Mouse (Mus musculus) stomach, postnatal 0 days (tissue): ENCODE measurements around the gene Apoc3.

ENCODE experiments used
- CTCF ChIP-seq: IDR thresholded peaks from 2 replicates; pipeline ENCODE4 v1.5.1; 2016; ENCODE audit warnings: antibody characterized with exemption, low read depth, mild to moderate bottlenecking, moderate library complexity
- EP300 ChIP-seq: optimal IDR thresholded peaks from 2 replicates; pipeline ENCODE3; 2016; ENCODE audit warnings: antibody characterized with exemption

DNA sequence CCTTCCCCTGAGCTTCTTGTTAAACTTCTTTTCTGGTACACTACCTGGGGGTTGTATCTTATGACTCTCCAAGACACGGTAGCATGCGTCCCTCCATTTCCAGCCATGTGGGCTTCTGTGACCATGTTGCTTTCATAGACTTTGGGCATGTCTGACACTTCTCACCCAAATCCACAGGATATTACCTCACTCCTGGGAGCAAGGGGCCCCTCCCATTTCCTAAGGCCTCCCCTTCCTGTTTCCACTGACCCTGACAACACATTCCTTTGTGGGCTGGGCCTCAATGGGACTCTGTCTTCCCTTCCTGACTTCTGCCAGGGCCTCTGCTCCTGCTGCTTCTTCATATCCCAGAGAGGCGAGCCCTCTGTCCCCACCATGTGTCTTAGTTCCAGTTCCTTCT is 22.1 kb upstream of the Apoc3 start:
- no peak for TF ChIP-seq CTCF
- TF ChIP-seq EP300, result no peak
